Mouse (Mus musculus) intestine, postnatal 0 days (tissue): ENCODE measurements around the gene Mybbp1a. TPM values are rescaled to one million over a fixed set of nuclear protein-coding genes. Genes with fewer than 3 reads are reported as not detected.

ENCODE experiments used
- ATAC-seq: fragments of 200-750 bp; cut with Nextera tagmentation; 2 replicates; pipeline ENCODE4 v1.8.0; 2017; ENCODE audit warnings: mild to moderate bottlenecking, moderate TSS enrichment, moderate library complexity
- H3K27ac ChIP-seq: fragments of 300-500 bp; sonication (generic); 2 replicates; pipeline ENCODE4 v1.5.1; 2014; ENCODE audit warnings: mild to moderate bottlenecking, low read depth, low read length, moderate library complexity
- H3K27me3 ChIP-seq: fragments of 300-500 bp; sonication (generic); replicated peaks from 2 replicates; pipeline ENCODE4 v1.6.1; 2014; ENCODE audit warnings: low read length, mixed read lengths; ENCODE audit not compliant: control insufficient read depth, insufficient read depth
- H3K36me3 ChIP-seq: fragments of 300-500 bp; sonication (generic); 2 replicates; pipeline ENCODE4 v1.6.1; 2014; ENCODE audit warnings: mild to moderate bottlenecking, moderate library complexity; ENCODE audit not compliant: control insufficient read depth, insufficient read depth
- H3K4me1 ChIP-seq: fragments of 300-500 bp; sonication (generic); replicated peaks from 2 replicates; pipeline ENCODE4 v1.6.1; 2014; ENCODE audit warnings: antibody characterized with exemption, low read length, mixed read lengths; ENCODE audit not compliant: control insufficient read depth, insufficient read depth
- H3K4me2 ChIP-seq: fragments of 300-500 bp; sonication (generic); replicated peaks from 2 replicates; pipeline ENCODE4 v1.6.1; 2014; ENCODE audit warnings: low read depth, mild to moderate bottlenecking, moderate library complexity
- H3K4me3 ChIP-seq: fragments of 300-500 bp; sonication (generic); 2 replicates; pipeline ENCODE4 v1.5.1; 2014; ENCODE audit warnings: low read depth, low read length
- H3K9ac ChIP-seq: fragments of 300-500 bp; sonication (generic); 2 replicates; pipeline ENCODE4 v1.6.1; 2014; ENCODE audit warnings: mild to moderate bottlenecking, low read depth, low read length
- H3K9me3 ChIP-seq: fragments of 300-500 bp; sonication (generic); 2 replicates; pipeline ENCODE4 v1.6.1; 2016; ENCODE audit warnings: mixed run types; ENCODE audit not compliant: control insufficient read depth
- CTCF ChIP-seq: sonication (generic); IDR thresholded peaks from 2 replicates; pipeline ENCODE4 v1.5.1; 2016; ENCODE audit warnings: low read depth, mild to moderate bottlenecking, control low read depth, antibody characterized with exemption, moderate library complexity
- WGBS: fragments of 180-500 bp; shearing (Covaris S2); extraction: QIAGEN DNeasy Blood & Tissue Kit; methylation state at CpG from one replicate; pipeline ENCODE4 v1.1.7; 2014; 5-methylcytosine and 5-hydroxymethylcytosine counted together
- polyA plus RNA-seq: library from polyadenylated mRNA; unstranded; fragments of >200 nt; fragmentation: Nextera tagmentation; extraction: Ambion mirVana; gene quantifications from 2 replicates; pipeline ENCODE4 v1.2.1, GENCODE M21; 2015

Mybbp1a gene
- polyA plus RNA-seq, 1 experiment from 2014 or later, result 40.7 TPM

- H3K4me1 ChIP-seq, result 0 out of 2 replicates have a peak, but pooled peaks cover 8% of the 10 kb centered on the region
- H3K4me2 ChIP-seq, result no peak overlapping the region; the same call in 1 of the 2 replicates
- H3K27ac ChIP-seq, result no peak overlapping the region
- no peak for TF ChIP-seq CTCF
- no peak overlapping the region for H3K4me3 ChIP-seq
- no peak overlapping the region for H3K9ac ChIP-seq
- ATAC-seq, result no peak
- H3K36me3 ChIP-seq, result no peaks in the 10 kb centered on the region
- H3K9me3 ChIP-seq, result no peaks in the 10 kb centered on the region
- no peaks in the 10 kb centered on the region for H3K27me3 ChIP-seq
- WGBS, result 31% methylated on average over 8 of the region's 8 CpGs
These were observed 35.0 kb upstream of the Mybbp1a start for GRCm38 (mm10) chr11:72406079-72406675.

GRCm38 (mm10) chr11:72407081-72407480 lies 34.1 kb upstream of the Mybbp1a start:
- H3K4me3 ChIP-seq, result no peak overlapping the region
- no peak for TF ChIP-seq CTCF
- 0 out of 2 replicates have a peak, but pooled peaks cover 8% of the 10 kb centered on the region for H3K4me1 ChIP-seq
- H3K36me3 ChIP-seq, result no peaks in the 10 kb centered on the region
- no peaks in the 10 kb centered on the region for H3K27me3 ChIP-seq
- H3K9me3 ChIP-seq, result no peaks in the 10 kb centered on the region
- no peak for ATAC-seq
- H3K27ac ChIP-seq, result no peak overlapping the region
- WGBS, result 30% methylated on average over 3 of the region's 3 CpGs
- 0 out of 2 replicates have a peak overlapping the region, but pooled peaks have one; percentile 35 for H3K4me2 ChIP-seq
- no peak overlapping the region; the same call in 1 of the 2 replicates for H3K9ac ChIP-seq

- no peak overlapping the region for H3K27ac ChIP-seq
- 0 out of 2 replicates have a peak, but pooled peaks cover 8% of the 10 kb centered on the region for H3K4me1 ChIP-seq
- H3K9me3 ChIP-seq, result no peaks in the 10 kb centered on the region
- no peak overlapping the region for H3K4me3 ChIP-seq
- no peak for ATAC-seq
- H3K4me2 ChIP-seq, result 0 out of 2 replicates have a peak overlapping the region, but pooled peaks have one; percentile 35
- H3K36me3 ChIP-seq, result no peaks in the 10 kb centered on the region
- no peak overlapping the region for H3K9ac ChIP-seq
- TF ChIP-seq CTCF, result no peak
- H3K27me3 ChIP-seq, result no peaks in the 10 kb centered on the region
- 13% methylated on average over 7 of the region's 7 CpGs for WGBS
These were observed 33.6 kb upstream of the Mybbp1a start for GRCm38 (mm10) chr11:72407574-72407973.

GRCm38 (mm10) chr11:72408451-72409170 lies 32.5 kb upstream of the Mybbp1a start:
- 53% methylated on average over 9 of the region's 9 CpGs for WGBS

GRCm38 (mm10) chr11:72409649-72410385 lies 31.3 kb upstream of the Mybbp1a start:
- Histone ChIP-seq H3K9me3 (no peaks in the 10 kb centered on the region), H3K4me1 (0 out of 2 replicates have a peak, but pooled peaks cover 8% of the 10 kb centered on the region), H3K36me3 (no peaks in the 10 kb centered on the region), H3K27me3 (no peaks in the 10 kb centered on the region), H3K9ac (no peak overlapping the region), H3K27ac (no peak overlapping the region), H3K4me3 (peak overlapping the region; percentile 58; the same call in 1 of the 2 replicates), H3K4me2 (peak overlapping the region; percentile 97)
- 62% methylated on average over 12 of the region's 12 CpGs for WGBS
- TF ChIP-seq CTCF, result no peak
- ATAC-seq, result no peak

More at GRCm38 (mm10) chr11:72408451-72409170, 32.5 kb upstream of the Mybbp1a start:
- Histone ChIP-seq H3K27ac (no peak overlapping the region), H3K27me3 (no peaks in the 10 kb centered on the region), H3K4me2 (no peak overlapping the region), H3K9me3 (no peaks in the 10 kb centered on the region), H3K9ac (no peak overlapping the region), H3K4me1 (0 out of 2 replicates have a peak, but pooled peaks cover 8% of the 10 kb centered on the region), H3K4me3 (no peak overlapping the region), H3K36me3 (no peaks in the 10 kb centered on the region)
- TF ChIP-seq CTCF, result no peak
- ATAC-seq, result no peak
